Mouse (Mus musculus) midbrain, embryonic 13.5 days (tissue): ENCODE measurements around the gene Mab21l1. TPM values are rescaled to one million over a fixed set of nuclear protein-coding genes. Genes with fewer than 3 reads are reported as not detected.

Experiments used
- ATAC-seq: fragments of 200-750 bp; cut with Nextera tagmentation; 2 replicates; pipeline ENCODE4 v1.8.0; 2017; ENCODE audit warnings: mild to moderate bottlenecking, moderate TSS enrichment, moderate library complexity
- H3K27ac ChIP-seq: fragments of 300-500 bp; sonication (generic); 2 replicates; pipeline ENCODE4 v1.5.1; 2015; ENCODE audit warnings: inconsistent platforms, mild to moderate bottlenecking, moderate library complexity
- H3K27me3 ChIP-seq: fragments of 300-500 bp; sonication (generic); 2 replicates; pipeline ENCODE4 v1.6.1; 2015; ENCODE audit warnings: mild to moderate bottlenecking, inconsistent platforms
- H3K36me3 ChIP-seq: fragments of 300-500 bp; sonication (generic); 2 replicates; pipeline ENCODE4 v1.6.1; 2015; ENCODE audit warnings: mild to moderate bottlenecking, inconsistent platforms
- H3K4me1 ChIP-seq: fragments of 300-500 bp; sonication (generic); replicated peaks from 2 replicates; pipeline ENCODE4 v1.6.1; 2015; ENCODE audit warnings: inconsistent platforms
- H3K4me2 ChIP-seq: fragments of 300-500 bp; sonication (generic); replicated peaks from 2 replicates; pipeline ENCODE4 v1.6.1; 2015; ENCODE audit warnings: moderate library complexity, mild to moderate bottlenecking, inconsistent platforms
- H3K4me3 ChIP-seq: fragments of 300-500 bp; sonication (generic); replicated peaks from 2 replicates; pipeline ENCODE4 v1.5.1; 2015; ENCODE audit warnings: mild to moderate bottlenecking, inconsistent platforms
- H3K9ac ChIP-seq: fragments of 300-500 bp; sonication (generic); replicated peaks from 2 replicates; pipeline ENCODE4 v1.6.1; 2015; ENCODE audit warnings: mild to moderate bottlenecking, inconsistent platforms
- H3K9me3 ChIP-seq: fragments of 300-500 bp; sonication (generic); 2 replicates; pipeline ENCODE4 v1.6.1; 2016; ENCODE audit warnings: mild to moderate bottlenecking, inconsistent platforms
- WGBS: fragments of 180-500 bp; shearing (Covaris S2); methylation state at CpG from one replicate; pipeline ENCODE4 v1.1.7; 2015; 5-methylcytosine and 5-hydroxymethylcytosine counted together
- polyA plus RNA-seq: library from polyadenylated mRNA; unstranded; fragments of >200 nt; fragmentation: Nextera tagmentation; extraction: Ambion mirVana; gene quantifications from 2 replicates; pipeline ENCODE4 v1.2.1, GENCODE M21; 2015

The Mab21l1 gene
- polyA plus RNA-seq, 1 experiment from 2014 or later, result 181 TPM

DNA sequence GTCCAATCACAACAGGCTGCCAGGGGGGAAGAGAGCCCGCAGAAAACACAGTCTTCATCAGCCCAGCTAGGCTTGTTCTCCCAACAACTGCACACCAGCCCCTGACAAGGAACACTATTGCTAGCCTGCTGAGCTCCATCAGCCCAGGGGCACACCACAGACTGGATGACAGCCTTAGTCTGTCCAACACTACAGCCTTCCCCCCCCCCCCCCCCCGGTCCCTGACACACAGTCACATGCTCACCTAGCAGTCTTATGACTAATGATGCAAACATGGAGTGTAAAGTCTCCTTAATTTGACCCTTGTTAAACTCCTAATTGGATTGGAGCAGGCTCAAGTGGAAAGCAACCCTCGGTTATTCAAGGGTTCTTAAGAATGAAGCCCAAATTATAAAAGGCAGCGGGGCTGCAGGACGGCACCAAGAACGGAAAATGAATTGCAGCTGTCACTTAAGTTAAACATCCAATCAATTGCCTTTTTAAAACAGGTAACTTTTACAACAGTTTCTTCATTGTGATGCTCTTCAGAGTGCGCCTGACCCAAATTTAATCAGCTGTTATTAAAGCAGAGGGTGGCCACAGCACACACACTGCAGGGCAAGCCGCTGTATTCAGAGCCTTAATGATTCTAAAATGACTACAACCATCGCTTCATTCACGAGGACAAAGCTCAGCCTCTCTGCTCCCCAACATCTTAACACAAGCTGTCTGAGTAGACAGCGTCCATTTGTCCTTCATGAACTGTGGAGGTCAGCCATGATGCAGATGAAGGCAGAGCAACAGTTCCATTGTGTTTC is 26.3 kb upstream of the Mab21l1 start:
- 8% methylated on average over 11 of the region's 11 CpGs for WGBS
- peak; percentile 91 for ATAC-seq
- H3K9ac ChIP-seq, result peak overlapping the region; percentile 21; the same call in 1 of the 2 replicates
- H3K4me3 ChIP-seq, result no peak overlapping the region
- no peaks in the 10 kb centered on the region for H3K9me3 ChIP-seq
- H3K4me2 ChIP-seq, result peak overlapping the region; percentile 31
- no peaks in the 10 kb centered on the region for H3K36me3 ChIP-seq
- H3K27me3 ChIP-seq, result no peaks in the 10 kb centered on the region
- peak overlapping the region; percentile 88 for H3K27ac ChIP-seq
- peaks cover 61% of the 10 kb centered on the region for H3K4me1 ChIP-seq

DNA sequence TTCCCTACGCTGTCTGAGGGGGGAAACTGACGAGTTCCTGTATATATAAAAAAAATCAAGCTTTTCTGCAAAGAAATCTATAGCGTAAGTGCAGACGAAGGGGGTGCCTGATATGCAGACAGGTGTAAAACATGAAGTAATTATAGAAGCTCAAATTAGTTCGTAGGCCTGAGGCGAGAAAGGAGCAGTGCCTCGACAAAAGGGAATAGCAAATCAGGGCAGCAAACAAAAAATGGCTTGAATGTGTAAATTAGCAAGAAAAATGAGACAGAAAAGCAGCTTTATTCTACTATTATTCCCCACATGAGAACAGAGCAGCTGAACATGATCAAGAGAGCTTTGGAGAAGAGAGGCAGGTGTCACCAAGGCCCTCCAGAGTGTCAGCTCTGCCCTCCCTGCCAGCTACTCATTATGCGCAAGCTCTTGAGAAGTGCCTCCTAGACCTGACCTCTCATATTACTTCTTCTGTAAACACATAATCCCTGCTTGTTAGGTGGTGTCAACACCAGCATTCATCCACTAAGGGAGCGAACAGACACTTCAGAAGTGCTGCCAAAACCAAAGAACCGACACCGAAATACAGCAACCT is 25.6 kb upstream of the Mab21l1 start:
- no peaks in the 10 kb centered on the region for H3K9me3 ChIP-seq
- peak overlapping the region; percentile 88 for H3K27ac ChIP-seq
- 19% methylated on average over 11 of the region's 11 CpGs for WGBS
- 0 out of 2 replicates have a peak overlapping the region, but pooled peaks have one; percentile 21 for H3K9ac ChIP-seq
- H3K36me3 ChIP-seq, result no peaks in the 10 kb centered on the region
- H3K4me2 ChIP-seq, result peak overlapping the region; percentile 31
- peak; percentile 75 for ATAC-seq
- H3K4me1 ChIP-seq, result peaks cover 54% of the 10 kb centered on the region
- no peak overlapping the region for H3K4me3 ChIP-seq
- H3K27me3 ChIP-seq, result no peaks in the 10 kb centered on the region

DNA sequence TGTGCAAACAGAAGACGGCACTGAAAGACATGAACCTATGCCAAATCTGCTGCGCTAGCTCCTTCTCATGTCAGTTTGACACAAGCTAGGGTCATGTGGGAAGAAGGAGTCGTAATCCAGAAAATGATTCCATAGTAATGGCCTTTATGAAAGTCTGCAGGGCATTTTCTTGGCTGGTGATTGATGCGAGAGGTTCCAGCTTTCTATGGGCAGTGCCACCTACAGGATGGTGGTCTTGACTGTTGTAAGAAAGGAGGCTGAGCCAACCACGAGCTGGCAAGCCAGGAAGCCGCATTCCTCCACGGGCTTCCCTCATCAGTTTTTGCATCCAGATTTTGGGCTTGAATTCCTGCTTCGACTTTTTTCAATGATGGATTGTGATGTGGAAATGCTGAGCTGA is 24.0 kb upstream of the Mab21l1 start:
- 61% methylated on average over 8 of the region's 8 CpGs for WGBS
- H3K27me3 ChIP-seq, result no peaks in the 10 kb centered on the region
- no peak for ATAC-seq

DNA sequence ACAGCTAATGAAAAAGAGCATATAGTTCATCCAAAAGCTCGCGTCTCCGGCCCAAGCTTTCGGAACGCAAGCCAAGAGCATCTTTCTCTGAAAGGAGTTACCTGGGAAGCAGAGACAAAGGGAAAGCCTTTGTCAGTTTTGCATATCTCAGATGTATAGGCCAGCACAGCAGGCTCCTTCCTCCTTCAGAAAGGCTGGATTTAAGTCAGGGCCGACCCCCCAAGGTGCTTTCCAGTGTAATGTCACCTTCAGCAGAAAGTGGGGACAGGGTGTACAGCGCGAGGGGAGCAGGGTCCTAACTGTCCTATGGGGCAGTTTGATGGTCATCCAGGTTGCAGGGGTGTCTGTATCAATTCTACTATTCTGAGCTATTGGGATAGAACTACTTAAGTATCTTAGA is 18.7 kb upstream of the Mab21l1 start:
- Histone ChIP-seq H3K27me3 (no peaks in the 10 kb centered on the region), H3K27ac (no peak overlapping the region), H3K36me3 (no peaks in the 10 kb centered on the region), H3K9ac (no peak overlapping the region), H3K4me1 (peaks cover 5% of the 10 kb centered on the region), H3K4me2 (no peak overlapping the region), H3K4me3 (no peak overlapping the region), H3K9me3 (no peaks in the 10 kb centered on the region)
- ATAC-seq, result no peak
- WGBS, result 23% methylated on average over 8 of the region's 8 CpGs

More for the DNA sequence above, 24.0 kb upstream of the Mab21l1 start:
- Histone ChIP-seq H3K4me1 (peaks cover 51% of the 10 kb centered on the region), H3K9me3 (no peaks in the 10 kb centered on the region), H3K9ac (no peak overlapping the region), H3K27ac (peak overlapping the region; percentile 88; the same call in 1 of the 2 replicates), H3K4me3 (no peak overlapping the region), H3K36me3 (no peaks in the 10 kb centered on the region), H3K4me2 (no peak overlapping the region)

DNA sequence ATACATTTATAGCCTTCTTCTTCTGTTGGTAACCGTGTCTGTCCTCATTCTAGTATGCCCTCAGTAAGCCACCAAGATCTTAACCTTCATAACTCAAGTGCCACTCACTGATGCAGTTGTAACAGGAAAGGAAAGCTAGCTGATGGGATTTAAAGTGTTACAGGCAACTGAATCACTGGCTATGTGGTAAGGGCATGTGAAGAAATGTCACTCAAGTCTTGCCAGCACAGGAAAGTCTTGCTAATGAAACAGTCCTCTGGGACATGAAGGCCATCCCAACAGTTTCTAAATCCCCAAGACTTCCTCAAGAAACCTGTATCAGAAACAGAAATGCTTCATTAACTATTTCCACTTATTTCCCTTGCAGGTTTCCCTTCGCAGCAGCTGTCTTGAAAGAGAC is 13.7 kb upstream of the Mab21l1 start:
- H3K9me3 ChIP-seq, result no peaks in the 10 kb centered on the region
- no peak for ATAC-seq
- H3K4me2 ChIP-seq, result no peak overlapping the region
- no peaks in the 10 kb centered on the region for H3K27me3 ChIP-seq
- H3K4me3 ChIP-seq, result no peak overlapping the region
- WGBS, result 80% methylated on average over 2 of the region's 2 CpGs
- no peaks in the 10 kb centered on the region; the same call in 1 of the 2 replicates for H3K36me3 ChIP-seq
- H3K9ac ChIP-seq, result no peak overlapping the region
- no peak overlapping the region for H3K27ac ChIP-seq
- peaks cover 2% of the 10 kb centered on the region for H3K4me1 ChIP-seq

DNA sequence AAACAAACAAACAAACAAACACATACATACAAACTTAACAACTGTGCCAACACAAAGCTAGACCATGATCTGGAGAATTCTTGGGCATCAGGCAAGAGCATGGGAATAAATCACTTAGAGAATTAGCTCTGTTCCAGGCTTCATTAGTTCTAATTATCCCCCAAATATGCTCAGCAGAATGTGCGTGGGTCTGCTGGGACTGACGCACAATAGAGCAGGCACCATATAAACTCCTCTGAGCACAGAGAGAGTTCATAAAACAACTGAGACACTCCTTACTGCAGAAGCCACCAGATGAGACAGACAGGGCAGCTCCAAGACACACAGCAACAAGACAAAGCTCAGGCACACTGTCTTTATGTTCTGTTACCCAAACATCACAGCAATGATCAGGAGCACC is 13.0 kb upstream of the Mab21l1 start:
- no peaks in the 10 kb centered on the region; the same call in 1 of the 2 replicates for H3K36me3 ChIP-seq
- H3K27ac ChIP-seq, result no peak overlapping the region
- no peaks in the 10 kb centered on the region for H3K9me3 ChIP-seq
- no peak overlapping the region for H3K4me3 ChIP-seq
- H3K4me1 ChIP-seq, result peaks cover 6% of the 10 kb centered on the region
- 64% methylated on average over 2 of the region's 2 CpGs for WGBS
- H3K27me3 ChIP-seq, result no peaks in the 10 kb centered on the region
- no peak overlapping the region for H3K9ac ChIP-seq
- no peak overlapping the region for H3K4me2 ChIP-seq
- ATAC-seq, result no peak

DNA sequence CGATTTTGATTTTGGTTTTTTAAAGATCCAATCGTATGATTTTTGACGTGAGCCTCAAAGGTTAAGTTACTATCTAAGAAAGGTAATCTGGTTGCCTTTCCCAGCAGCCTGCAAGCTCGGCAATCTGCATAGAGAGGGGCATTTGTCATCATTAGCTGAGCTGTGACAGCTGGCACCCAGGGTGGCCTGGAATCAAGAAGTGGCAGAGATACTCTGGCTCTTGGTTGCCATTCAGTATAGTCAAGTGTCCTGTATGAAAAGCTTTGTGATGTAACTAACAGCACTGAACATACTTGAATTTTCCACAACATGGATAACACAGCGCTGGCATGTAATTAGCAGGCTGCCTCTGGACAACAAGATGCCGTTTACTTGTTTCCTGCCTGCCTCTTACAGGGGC is 8.1 kb upstream of the Mab21l1 start:
- no peaks in the 10 kb centered on the region; the same call in 1 of the 2 replicates for H3K36me3 ChIP-seq
- no peak overlapping the region for H3K9ac ChIP-seq
- peaks cover 32% of the 10 kb centered on the region for H3K4me1 ChIP-seq
- H3K4me3 ChIP-seq, result no peak overlapping the region
- no peak overlapping the region for H3K4me2 ChIP-seq
- no peaks in the 10 kb centered on the region for H3K9me3 ChIP-seq
- 41% methylated on average over 6 of the region's 6 CpGs for WGBS
- peaks cover 5% of the 10 kb centered on the region; the same call in 1 of the 2 replicates for H3K27me3 ChIP-seq
- ATAC-seq, result peak; percentile 68
- H3K27ac ChIP-seq, result peak overlapping the region; percentile 75

DNA sequence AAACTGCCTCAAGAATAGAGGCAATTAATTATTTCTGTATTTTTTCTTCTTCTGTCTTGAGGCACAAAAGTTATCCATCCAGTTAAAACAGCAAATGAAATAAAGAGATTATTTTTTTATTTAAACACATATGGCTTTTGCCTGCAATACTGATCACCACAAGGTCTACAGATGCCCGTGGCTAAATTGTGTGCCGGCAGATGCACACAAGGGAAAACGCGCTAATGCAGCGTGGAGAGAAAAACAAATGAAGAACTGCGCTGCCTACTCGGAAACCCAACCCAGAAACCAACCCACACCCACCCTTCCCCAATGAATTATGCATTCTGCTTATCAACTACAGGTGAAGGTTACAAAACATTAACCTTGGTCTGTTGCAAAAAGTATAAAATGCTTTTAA is 7.1 kb upstream of the Mab21l1 start:
- H3K27ac ChIP-seq, result peak overlapping the region; percentile 65; the same call in 1 of the 2 replicates
- H3K9me3 ChIP-seq, result no peaks in the 10 kb centered on the region
- no peak overlapping the region for H3K4me3 ChIP-seq
- H3K27me3 ChIP-seq, result peaks cover 6% of the 10 kb centered on the region; the same call in 1 of the 2 replicates
- H3K4me2 ChIP-seq, result no peak overlapping the region
- H3K4me1 ChIP-seq, result peaks cover 40% of the 10 kb centered on the region
- 20% methylated on average over 7 of the region's 7 CpGs for WGBS
- H3K36me3 ChIP-seq, result no peaks in the 10 kb centered on the region; the same call in 1 of the 2 replicates
- no peak for ATAC-seq
- no peak overlapping the region for H3K9ac ChIP-seq

DNA sequence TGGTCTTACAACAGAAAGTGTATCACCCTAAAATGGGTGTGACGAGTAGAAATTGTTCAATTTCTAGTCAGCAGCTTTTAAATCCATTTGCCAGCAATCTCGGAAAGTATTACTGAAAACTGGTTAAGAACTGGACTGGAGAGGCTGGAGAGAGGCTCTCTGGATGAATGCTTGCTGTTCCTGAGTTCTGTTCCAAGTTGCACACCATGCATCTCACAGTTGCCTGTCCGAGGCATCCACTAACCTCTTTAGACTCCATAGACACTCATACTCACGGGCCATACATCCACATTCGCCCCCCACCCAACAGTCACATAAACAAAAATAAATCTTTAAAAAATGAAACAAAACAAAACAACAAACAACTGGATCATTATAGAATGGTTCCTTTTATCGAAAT is 6.6 kb upstream of the Mab21l1 start:
- H3K9ac ChIP-seq, result no peak overlapping the region
- H3K36me3 ChIP-seq, result no peaks in the 10 kb centered on the region; the same call in 1 of the 2 replicates
- peak overlapping the region; percentile 45; the same call in 1 of the 2 replicates for H3K27ac ChIP-seq
- peaks cover 6% of the 10 kb centered on the region; the same call in 1 of the 2 replicates for H3K27me3 ChIP-seq
- no peak overlapping the region for H3K4me2 ChIP-seq
- no peak overlapping the region for H3K4me3 ChIP-seq
- no peak for ATAC-seq
- H3K4me1 ChIP-seq, result peaks cover 45% of the 10 kb centered on the region
- 74% methylated on average over 6 of the region's 6 CpGs for WGBS
- no peaks in the 10 kb centered on the region for H3K9me3 ChIP-seq

DNA sequence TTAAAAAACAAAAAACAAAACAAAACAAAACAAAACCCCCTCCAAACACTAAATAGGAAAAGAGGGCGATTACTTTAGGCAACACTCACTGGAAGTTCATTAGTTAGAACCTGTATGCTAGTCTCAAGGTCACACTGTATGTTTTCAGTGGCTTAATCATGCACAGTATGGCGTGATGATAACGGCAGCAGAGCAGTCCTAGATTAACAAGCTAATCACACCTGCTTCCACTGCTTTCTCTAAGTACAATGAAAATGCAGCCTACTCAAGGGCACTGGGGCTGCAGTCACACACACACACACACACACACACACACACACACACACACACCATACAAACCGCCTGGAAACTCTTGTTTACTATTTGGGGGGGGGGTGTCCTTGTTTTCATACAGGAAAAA is 4.8 kb upstream of the Mab21l1 start:
- H3K27me3 ChIP-seq, result peaks cover 15% of the 10 kb centered on the region; the same call in 1 of the 2 replicates
- peak overlapping the region; percentile 62 for H3K27ac ChIP-seq
- no peak overlapping the region for H3K9ac ChIP-seq
- no peaks in the 10 kb centered on the region for H3K36me3 ChIP-seq
- peak overlapping the region; percentile 19 for H3K4me2 ChIP-seq
- H3K4me1 ChIP-seq, result peaks cover 62% of the 10 kb centered on the region
- 42% methylated on average over 4 of the region's 4 CpGs for WGBS
- no peak for ATAC-seq
- no peaks in the 10 kb centered on the region for H3K9me3 ChIP-seq
- H3K4me3 ChIP-seq, result no peak overlapping the region

DNA sequence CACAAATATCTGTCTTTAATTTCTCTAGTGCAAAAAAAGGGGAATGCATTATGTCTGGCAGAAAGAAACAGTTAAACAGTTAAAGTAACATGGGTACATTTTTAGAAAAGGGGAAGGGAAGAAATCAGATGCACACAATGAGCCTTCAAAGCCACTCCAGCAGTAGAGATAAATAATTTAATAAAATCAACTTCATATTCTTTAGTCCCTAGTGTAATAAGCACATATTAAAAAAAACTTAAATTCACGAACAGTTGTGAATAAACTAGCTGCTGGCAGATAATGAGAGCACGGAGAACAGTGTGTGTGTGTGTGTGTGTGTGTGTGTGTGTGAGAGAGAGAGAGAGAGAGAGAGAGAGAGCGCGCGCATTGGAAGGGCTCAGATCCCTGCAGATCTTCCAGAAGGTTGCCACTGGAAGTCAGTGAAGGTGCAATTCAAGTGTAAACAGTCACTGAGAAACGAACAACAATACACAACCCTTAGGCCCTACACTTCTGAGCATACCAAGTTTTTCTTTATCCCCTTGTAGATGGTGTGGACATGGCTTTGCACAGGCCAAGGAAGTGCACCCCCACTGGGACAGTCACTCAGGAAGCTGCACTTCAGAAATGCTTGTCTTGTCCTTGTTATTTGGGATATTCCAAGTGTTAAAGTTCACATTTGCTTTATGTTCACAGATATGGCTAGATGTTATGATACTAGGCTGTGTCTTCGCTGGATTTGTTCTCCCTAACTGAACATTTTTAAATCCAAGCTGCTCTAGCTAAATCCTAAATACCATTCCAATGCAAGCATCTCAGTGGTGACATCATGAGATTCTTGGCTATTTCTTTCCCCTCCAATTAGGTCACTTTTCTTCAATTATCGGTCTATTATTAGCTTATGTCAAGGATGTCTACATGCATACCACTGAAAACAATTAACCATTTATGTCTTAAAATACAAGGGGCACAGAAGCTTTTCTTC is 3.3 kb upstream of the Mab21l1 start:
- no peaks in the 10 kb centered on the region for H3K36me3 ChIP-seq
- peak overlapping the region; percentile 87 for H3K27ac ChIP-seq
- H3K9ac ChIP-seq, result peak overlapping the region; percentile 49
- WGBS, result 22% methylated on average over 8 of the region's 8 CpGs
- no peaks in the 10 kb centered on the region for H3K9me3 ChIP-seq
- peak overlapping the region; percentile 6; the same call in 1 of the 2 replicates for H3K4me3 ChIP-seq
- H3K27me3 ChIP-seq, result peaks cover 23% of the 10 kb centered on the region; the same call in 1 of the 2 replicates
- peaks cover 72% of the 10 kb centered on the region for H3K4me1 ChIP-seq
- H3K4me2 ChIP-seq, result peak overlapping the region; percentile 41
- ATAC-seq, result no peak
